Mouse (Mus musculus): ENCODE measurements around the gene Dtd1. TPM values are rescaled to one million over a fixed set of nuclear protein-coding genes. Genes with fewer than 3 reads are reported as not detected.

The Dtd1 gene
- polyA plus RNA-seq, 2 experiments, result 19.1 to 39.8 TPM

- no peak for ATAC-seq (ENCODE audit: low FRiP score, low read depth)
- no peaks in the 10 kb centered on the region for H3K9me3 ChIP-seq (ENCODE audit: control insufficient read depth, low read length)
- H3K27ac ChIP-seq (replicated peaks; ENCODE audit: low read depth, low read length), result no peak overlapping the region
- H3K4me2 ChIP-seq (replicated peaks; ENCODE audit: low read depth, low read length, severe bottlenecking), result no peak overlapping the region
- DNase-seq (ENCODE audit: low spot score), result no peak
- WGBS, result 86% methylated on average over 1 of the region's 1 CpGs
- H3K4me1 ChIP-seq (ENCODE audit: control insufficient read depth, insufficient read depth, low read length), result peaks cover 3% of the 10 kb centered on the region; the same call in 1 of the 2 replicates
- no peak for TF ChIP-seq POLR2A (IDR thresholded peaks at IDR 0.05; ENCODE audit: borderline replicate concordance, extremely low read depth, insufficient read depth, insufficient read length)
- H3K9ac ChIP-seq (ENCODE audit: low read depth, low read length, severe bottlenecking), result no peak overlapping the region
- no peaks in the 10 kb centered on the region for H3K27me3 ChIP-seq (ENCODE audit: control insufficient read depth, insufficient read depth, low read length)
- no peaks in the 10 kb centered on the region for H3K36me3 ChIP-seq (ENCODE audit: control insufficient read depth, insufficient read depth, low read length)
- H3K4me3 ChIP-seq (replicated peaks; ENCODE audit: low read length), result no peak overlapping the region
These were observed 1.9 kb downstream of the Dtd1 start for GRCm38 (mm10) chr2:144601576-144601975.

- TF ChIP-seq POLR2A (IDR thresholded peaks at IDR 0.05; ENCODE audit: borderline replicate concordance, extremely low read depth, insufficient read depth, insufficient read length), result no peak
- ATAC-seq (ENCODE audit: low FRiP score, low read depth) (no peak), DNase-seq (ENCODE audit: low spot score) (no peak)
- Histone ChIP-seq H3K27me3 (ENCODE audit: control insufficient read depth, insufficient read depth, low read length) (no peaks in the 10 kb centered on the region), H3K4me2 (replicated peaks; ENCODE audit: low read depth, low read length, severe bottlenecking) (no peak overlapping the region), H3K9me3 (ENCODE audit: control insufficient read depth, low read length) (no peaks in the 10 kb centered on the region), H3K4me1 (ENCODE audit: control insufficient read depth, insufficient read depth, low read length) (no peaks in the 10 kb centered on the region), H3K36me3 (ENCODE audit: control insufficient read depth, insufficient read depth, low read length) (no peaks in the 10 kb centered on the region), H3K27ac (replicated peaks; ENCODE audit: low read depth, low read length) (no peak overlapping the region), H3K4me3 (replicated peaks; ENCODE audit: low read length) (no peak overlapping the region), H3K9ac (ENCODE audit: low read depth, low read length, severe bottlenecking) (no peak overlapping the region)
- 90% methylated on average over 6 of the region's 6 CpGs for WGBS
These were observed 14.3 kb downstream of the Dtd1 start for GRCm38 (mm10) chr2:144613956-144614355.

- Histone ChIP-seq H3K4me1 (ENCODE audit: control insufficient read depth, insufficient read depth, low read length) (no peaks in the 10 kb centered on the region), H3K4me3 (replicated peaks; ENCODE audit: low read length) (no peak overlapping the region), H3K36me3 (ENCODE audit: control insufficient read depth, insufficient read depth, low read length) (no peaks in the 10 kb centered on the region), H3K4me2 (replicated peaks; ENCODE audit: low read depth, low read length, severe bottlenecking) (no peak overlapping the region), H3K9ac (ENCODE audit: low read depth, low read length, severe bottlenecking) (no peak overlapping the region), H3K9me3 (ENCODE audit: control insufficient read depth, low read length) (no peaks in the 10 kb centered on the region), H3K27me3 (ENCODE audit: control insufficient read depth, insufficient read depth, low read length) (no peaks in the 10 kb centered on the region), H3K27ac (replicated peaks; ENCODE audit: low read depth, low read length) (no peak overlapping the region)
- no peak for ATAC-seq (ENCODE audit: low FRiP score, low read depth)
- no peak for TF ChIP-seq POLR2A (IDR thresholded peaks at IDR 0.05; ENCODE audit: borderline replicate concordance, extremely low read depth, insufficient read depth, insufficient read length)
- WGBS, result 86% methylated on average over 16 of the region's 16 CpGs
- DNase-seq (ENCODE audit: low spot score), result no peak
These were observed 17.6 kb downstream of the Dtd1 start for GRCm38 (mm10) chr2:144617074-144617874.

GRCm38 (mm10) chr2:144621491-144621890 lies 21.8 kb downstream of the Dtd1 start:
- no peak overlapping the region for H3K4me3 ChIP-seq (replicated peaks; ENCODE audit: low read length)
- WGBS, result 94% methylated on average over 6 of the region's 6 CpGs
- no peak for DNase-seq (ENCODE audit: low spot score)

GRCm38 (mm10) chr2:144633551-144633950 lies 33.9 kb downstream of the Dtd1 start:
- TF ChIP-seq POLR2A (IDR thresholded peaks at IDR 0.05; ENCODE audit: borderline replicate concordance, extremely low read depth, insufficient read depth, insufficient read length), result no peak
- Histone ChIP-seq H3K9me3 (ENCODE audit: control insufficient read depth, low read length) (0 out of 2 replicates have a peak, but pooled peaks cover 2% of the 10 kb centered on the region), H3K4me2 (replicated peaks; ENCODE audit: low read depth, low read length, severe bottlenecking) (no peak overlapping the region), H3K36me3 (ENCODE audit: control insufficient read depth, insufficient read depth, low read length) (0 out of 2 replicates have a peak, but pooled peaks cover 4% of the 10 kb centered on the region), H3K9ac (ENCODE audit: low read depth, low read length, severe bottlenecking) (no peak overlapping the region), H3K4me1 (ENCODE audit: control insufficient read depth, insufficient read depth, low read length) (0 out of 2 replicates have a peak, but pooled peaks cover 4% of the 10 kb centered on the region), H3K27ac (replicated peaks; ENCODE audit: low read depth, low read length) (no peak overlapping the region), H3K27me3 (ENCODE audit: control insufficient read depth, insufficient read depth, low read length) (no peaks in the 10 kb centered on the region), H3K4me3 (replicated peaks; ENCODE audit: low read length) (no peak overlapping the region)
- no peak for DNase-seq (ENCODE audit: low spot score)
- 79% methylated on average over 2 of the region's 2 CpGs for WGBS
- ATAC-seq (ENCODE audit: low FRiP score, low read depth), result no peak

More at GRCm38 (mm10) chr2:144621491-144621890, 21.8 kb downstream of the Dtd1 start:
- no peak for ATAC-seq (ENCODE audit: low FRiP score, low read depth)
- no peaks in the 10 kb centered on the region for H3K9me3 ChIP-seq (ENCODE audit: control insufficient read depth, low read length)
- no peak for TF ChIP-seq POLR2A (IDR thresholded peaks at IDR 0.05; ENCODE audit: borderline replicate concordance, extremely low read depth, insufficient read depth, insufficient read length)
- no peaks in the 10 kb centered on the region for H3K4me1 ChIP-seq (ENCODE audit: control insufficient read depth, insufficient read depth, low read length)
- no peaks in the 10 kb centered on the region for H3K27me3 ChIP-seq (ENCODE audit: control insufficient read depth, insufficient read depth, low read length)
- H3K9ac ChIP-seq (ENCODE audit: low read depth, low read length, severe bottlenecking), result no peak overlapping the region
- no peaks in the 10 kb centered on the region for H3K36me3 ChIP-seq (ENCODE audit: control insufficient read depth, insufficient read depth, low read length)
- H3K4me2 ChIP-seq (replicated peaks; ENCODE audit: low read depth, low read length, severe bottlenecking), result no peak overlapping the region
- no peak overlapping the region for H3K27ac ChIP-seq (replicated peaks; ENCODE audit: low read depth, low read length)
